Mouse (Mus musculus): ENCODE measurements around the gene Csk.

DNA sequence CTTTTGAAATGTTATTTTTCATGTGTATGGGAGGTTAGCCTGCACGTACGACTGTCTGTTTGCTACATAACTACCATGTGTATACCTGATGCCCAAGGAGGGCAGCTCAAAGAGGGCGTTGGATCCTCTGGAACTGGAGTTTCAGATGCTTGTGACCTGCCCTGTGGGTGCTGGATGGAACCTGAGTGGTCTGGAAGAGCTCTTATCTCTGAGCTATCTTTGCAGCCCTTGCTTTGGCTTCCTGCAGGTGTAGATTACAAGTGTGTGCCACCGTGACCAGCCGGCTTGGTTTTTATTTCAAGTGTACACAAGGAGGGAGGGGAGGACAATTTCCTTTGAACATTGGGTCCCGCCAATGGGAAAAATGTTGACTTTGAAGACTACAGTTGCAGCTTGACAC, 7.1 kb upstream of the Csk start:
- TF ChIP-seq CTCF (IDR thresholded peaks at IDR 0.05; ENCODE audit: insufficient read depth, low read depth, low read length) (no peak), POLR2A (IDR thresholded peaks at IDR 0.05; ENCODE audit: insufficient read depth, low read depth, low read length) (no peak)
